Comparison of ENCODE assay signal across 25 mouse cellular contexts in genomic region chr8:3236277-3236676, GRCm38 (mm10). TPM values are rescaled to one million over a fixed set of nuclear protein-coding genes. Genes with fewer than 3 reads are reported as not detected.
DNase-seq lines count a peak whose midpoint lies in the region; ATAC-seq and TF ChIP-seq lines count a peak whose summit lies in the region.
"Had no signal": no experiment of that assay in that cellular context is flagged by ENCODE, and none has a peak within 500 bp of the region (broad histone marks: within the 10 kb centered on the region; RNA-seq: fewer than 3 reads in every experiment).

No protein-coding gene starts in this region.

- TF ChIP-seq CTCF in intestine, postnatal 0 days (IDR thresholded peaks at IDR 0.05; ENCODE audit: low read depth), result no peak

- no peaks in the 10 kb centered on the region for H3K9me3 ChIP-seq in embryonic facial prominence, embryonic 14.5 days (ENCODE audit: control insufficient read depth, low read length)
- H3K9me3 ChIP-seq in embryonic facial prominence, embryonic 10.5 days, result no peaks in the 10 kb centered on the region
- no peaks in the 10 kb centered on the region for H3K9me3 ChIP-seq in heart, embryonic 13.5 days
- H3K9me3 ChIP-seq in intestine, embryonic 16.5 days (ENCODE audit: control insufficient read depth, low read length), result no peaks in the 10 kb centered on the region
- no peaks in the 10 kb centered on the region for H3K9me3 ChIP-seq in intestine, postnatal 0 days (ENCODE audit: control insufficient read depth)
- H3K9me3 ChIP-seq: embryonic facial prominence, embryonic 13.5 days; forebrain, embryonic 10.5 days; G1E; heart, embryonic 12.5 days; hindbrain, embryonic 12.5 days had no signal

- peak; percentile 56; the same call in 1 of the 2 replicates for ATAC-seq in embryonic facial prominence, embryonic 14.5 days (ENCODE audit: low read depth)
- ATAC-seq in heart, embryonic 13.5 days (ENCODE audit: extremely low read depth, insufficient number of reproducible peaks, low FRiP score, low TSS enrichment), result no peak
- peak; percentile 14 for ATAC-seq in intestine, embryonic 16.5 days
- no peak for ATAC-seq in intestine, postnatal 0 days
- ATAC-seq: activated CD4-positive, CD25-positive, alpha-beta regulatory T cell, adult 4 months; CD4-positive, CD25-positive, alpha-beta regulatory T cell, adult 4 months; forebrain, embryonic 14.5 days; hindbrain, embryonic 16.5 days; inflammation-experienced regulatory T-cells, adult 6 months; Patski had no signal

- intact Hi-C loops in heart, postnatal 25 days (cut with DNase I), result loop anchor here (5.0 kb wide), 1 partner anchor 41 kb away; the partner anchor contains the start of gene Insr

- no peak overlapping the region for H3K9ac ChIP-seq in embryonic facial prominence, embryonic 14.5 days (ENCODE audit: low read depth, low read length)
- H3K9ac ChIP-seq in heart, embryonic 13.5 days, result no peak overlapping the region
- H3K9ac ChIP-seq in intestine, embryonic 16.5 days (ENCODE audit: low read depth, low read length), result no peak overlapping the region
- no peak overlapping the region for H3K9ac ChIP-seq in intestine, postnatal 0 days (ENCODE audit: low read depth, low read length)
- H3K9ac ChIP-seq: embryonic facial prominence, embryonic 13.5 days; heart, embryonic 12.5 days; hindbrain, embryonic 12.5 days had no signal

- no peak overlapping the region for H3K4me3 ChIP-seq in embryonic facial prominence, embryonic 14.5 days (ENCODE audit: low read depth, low read length)
- H3K4me3 ChIP-seq in embryonic facial prominence, embryonic 10.5 days, result no peak overlapping the region
- no peak overlapping the region for H3K4me3 ChIP-seq in heart, embryonic 13.5 days
- no peak overlapping the region for H3K4me3 ChIP-seq in intestine, embryonic 16.5 days (ENCODE audit: low read length)
- H3K4me3 ChIP-seq in intestine, postnatal 0 days (ENCODE audit: low read depth, low read length), result no peak overlapping the region
- H3K4me3 ChIP-seq: embryonic facial prominence, embryonic 13.5 days; forebrain, embryonic 10.5 days; heart, embryonic 12.5 days; hindbrain, embryonic 12.5 days had no signal

- DNase-seq in embryonic facial prominence, embryonic 14.5 days (ENCODE audit: low spot score), result no peak
- DNase-seq in embryonic facial prominence, embryonic 10.5 days (ENCODE audit: low spot score), result no peak
- DNase-seq in heart, postnatal 25 days (ENCODE audit: low spot score), result no peak
- peak; percentile 56 for DNase-seq in MN1 (ENCODE audit: low spot score)
- DNase-seq in layer of hippocampus, postnatal 25 days (ENCODE audit: extremely low spot score in 1 of 2, low spot score in 1 of 2), result no peak
- DNase-seq: adrenal gland, postnatal 14 days; B cell, adult 2 months; cerebellum, adult 11-12 months; cerebellum, adult 9-10 months; cerebellum, postnatal 25 days; kidney, adult 18-20 months had no signal

- H3K27me3 ChIP-seq in embryonic facial prominence, embryonic 14.5 days (replicated peaks; ENCODE audit: control insufficient read depth, insufficient read depth, low read length), result no peaks in the 10 kb centered on the region
- H3K27me3 ChIP-seq in embryonic facial prominence, embryonic 10.5 days (replicated peaks; ENCODE audit: low read depth, poor library complexity, severe bottlenecking), result no peaks in the 10 kb centered on the region
- H3K27me3 ChIP-seq in heart, embryonic 13.5 days (replicated peaks), result no peaks in the 10 kb centered on the region
- no peaks in the 10 kb centered on the region for H3K27me3 ChIP-seq in intestine, embryonic 16.5 days (replicated peaks; ENCODE audit: control insufficient read depth, insufficient read depth, low read length)
- H3K27me3 ChIP-seq in intestine, postnatal 0 days (replicated peaks; ENCODE audit: control insufficient read depth, insufficient read depth, low read length), result no peaks in the 10 kb centered on the region
- H3K27me3 ChIP-seq: embryonic facial prominence, embryonic 13.5 days; heart, embryonic 12.5 days; hindbrain, embryonic 12.5 days; Patski had no signal

- H3K36me3 ChIP-seq in embryonic facial prominence, embryonic 14.5 days (ENCODE audit: control insufficient read depth, insufficient read depth, low read length), result no peaks in the 10 kb centered on the region
- peaks cover 5% of the 10 kb centered on the region for H3K36me3 ChIP-seq in embryonic facial prominence, embryonic 10.5 days (replicated peaks)
- no peaks in the 10 kb centered on the region for H3K36me3 ChIP-seq in heart, embryonic 13.5 days
- no peaks in the 10 kb centered on the region for H3K36me3 ChIP-seq in intestine, embryonic 16.5 days (ENCODE audit: control insufficient read depth, insufficient read depth, low read length)
- H3K36me3 ChIP-seq in intestine, postnatal 0 days (ENCODE audit: control insufficient read depth, insufficient read depth), result peaks cover 3% of the 10 kb centered on the region; the same call in 1 of the 2 replicates
- H3K36me3 ChIP-seq: embryonic facial prominence, embryonic 13.5 days; forebrain, embryonic 10.5 days; G1E; heart, embryonic 12.5 days; hindbrain, embryonic 12.5 days had no signal

- WGBS in embryonic facial prominence, embryonic 14.5 days, result 57% methylated on average over 3 of the region's 3 CpGs
- 68% methylated on average over 3 of the region's 3 CpGs for WGBS in embryonic facial prominence, embryonic 10.5 days
- WGBS in heart, embryonic 13.5 days, result 54% methylated on average over 3 of the region's 3 CpGs
- WGBS in intestine, embryonic 16.5 days, result 53% methylated on average over 3 of the region's 3 CpGs
- WGBS in intestine, postnatal 0 days, result 33% methylated on average over 3 of the region's 3 CpGs

- H3K4me1 ChIP-seq in embryonic facial prominence, embryonic 14.5 days (ENCODE audit: control insufficient read depth, insufficient read depth, low read length), result no peaks in the 10 kb centered on the region
- 0 out of 2 replicates have a peak, but pooled peaks cover 5% of the 10 kb centered on the region for H3K4me1 ChIP-seq in embryonic facial prominence, embryonic 10.5 days
- peaks cover 61% of the 10 kb centered on the region for H3K4me1 ChIP-seq in heart, embryonic 13.5 days
- peaks cover 20% of the 10 kb centered on the region for H3K4me1 ChIP-seq in intestine, embryonic 16.5 days (ENCODE audit: control insufficient read depth, insufficient read depth, low read length)
- 0 out of 2 replicates have a peak, but pooled peaks cover 4% of the 10 kb centered on the region for H3K4me1 ChIP-seq in intestine, postnatal 0 days (replicated peaks; ENCODE audit: control insufficient read depth, insufficient read depth, low read length)
- H3K4me1 ChIP-seq: forebrain, embryonic 10.5 days had no signal

- H3K4me2 ChIP-seq in embryonic facial prominence, embryonic 14.5 days (ENCODE audit: low read depth, low read length), result no peak overlapping the region
- H3K4me2 ChIP-seq in heart, embryonic 13.5 days, result no peak overlapping the region
- H3K4me2 ChIP-seq in intestine, embryonic 16.5 days (ENCODE audit: low read depth, low read length), result no peak overlapping the region
- H3K4me2 ChIP-seq in intestine, postnatal 0 days (replicated peaks; ENCODE audit: low read depth), result no peak overlapping the region
- H3K4me2 ChIP-seq: embryonic facial prominence, embryonic 13.5 days; heart, embryonic 12.5 days; hindbrain, embryonic 12.5 days had no signal

- no peak overlapping the region for H3K27ac ChIP-seq in embryonic facial prominence, embryonic 14.5 days (replicated peaks; ENCODE audit: low read depth, low read length)
- no peak overlapping the region for H3K27ac ChIP-seq in embryonic facial prominence, embryonic 10.5 days (replicated peaks)
- H3K27ac ChIP-seq in heart, embryonic 13.5 days (replicated peaks), result peak overlapping the region; percentile 72; the same call in 1 of the 2 replicates
- no peak overlapping the region for H3K27ac ChIP-seq in intestine, embryonic 16.5 days (ENCODE audit: low read length)
- H3K27ac ChIP-seq in intestine, postnatal 0 days (ENCODE audit: low read depth, low read length), result no peak overlapping the region
- H3K27ac ChIP-seq: forebrain, embryonic 10.5 days; hindbrain, embryonic 12.5 days had no signal

RNA-seq across cellular contexts. Expression of gene Insr, which starts 43.1 kb away (rescaled TPM):
- 30.3 and 31.8 TPM in 2 replicates for polyA plus RNA-seq in embryonic facial prominence, embryonic 14.5 days (2014; fragmentation: Nextera tagmentation; extraction: Ambion mirVana)
- polyA plus RNA-seq in embryonic facial prominence, embryonic 10.5 days (2016; fragmentation: Nextera tagmentation; extraction: Ambion mirVana), result 24.3 and 26.1 TPM in 2 replicates
- polyA plus RNA-seq in heart, embryonic 13.5 days (2015; fragmentation: Nextera tagmentation; extraction: Ambion mirVana), result 47.7 and 52.0 TPM in 2 replicates
- total RNA-seq in heart, postnatal 25 days (2021), result 100 to 1,000 TPM; 118 to 122 TPM
- 32.5 and 33.2 TPM in 2 replicates for polyA plus RNA-seq in intestine, embryonic 16.5 days (2015; fragmentation: Nextera tagmentation; extraction: Ambion mirVana)
- 20.7 and 21.3 TPM in 2 replicates for polyA plus RNA-seq in intestine, postnatal 0 days (2015; fragmentation: Nextera tagmentation; extraction: Ambion mirVana)
- 10 to 100 TPM; 40.9 to 52.6 TPM for total RNA-seq in layer of hippocampus, postnatal 25 days (2021)

Comparison
In these comparisons a context has a peak if more than half of its experiments do, and no peak if none do; other contexts are left out.
1. ATAC-seq: peak in embryonic facial prominence, embryonic 14.5 days (single experiment) and intestine, embryonic 16.5 days (single experiment); none in heart, embryonic 13.5 days (single experiment) and intestine, postnatal 0 days (single experiment).